ENCODE assay signal across 8 mouse cellular contexts in the genomic region with DNA sequence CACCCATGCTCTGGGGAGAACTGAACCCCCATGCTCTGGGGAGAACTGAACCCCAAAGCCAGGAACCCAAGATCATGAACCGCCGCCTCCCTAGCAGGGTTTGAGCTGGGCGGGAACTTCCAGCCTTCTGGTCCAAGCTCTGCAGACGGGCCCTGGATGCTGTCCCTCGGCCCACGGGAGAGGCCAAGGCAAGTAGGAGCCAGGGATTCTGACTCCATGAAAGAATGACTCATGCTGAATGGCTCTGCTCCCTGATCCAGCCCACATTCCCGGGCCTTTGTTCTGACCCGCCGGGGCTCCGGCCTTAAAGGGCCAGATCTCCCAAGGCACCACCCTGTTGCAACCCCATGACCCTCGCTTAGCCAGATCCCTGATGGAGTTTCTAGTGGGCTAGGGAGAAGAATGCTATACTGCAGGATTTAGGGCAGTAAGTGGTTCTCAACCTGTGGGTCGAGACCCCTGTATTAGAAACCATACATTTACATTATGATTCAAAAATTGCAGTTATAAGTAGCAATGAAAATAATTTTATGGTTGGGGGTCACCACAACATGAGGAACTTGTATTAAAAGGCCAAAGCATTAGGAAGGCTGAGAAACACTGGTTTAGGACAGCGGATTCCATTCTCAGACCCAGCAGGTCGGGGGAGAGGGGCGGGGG.
DNase-seq lines count a peak whose midpoint lies in the region; ATAC-seq and TF ChIP-seq lines count a peak whose summit lies in the region.

No protein-coding gene starts in this region.

- 18% methylated on average over 14 of the region's 15 CpGs for WGBS in forebrain, postnatal 0 days
- 10% methylated on average over 14 of the region's 15 CpGs for WGBS in hindbrain, embryonic 12.5 days
- whole genome bisulfite sequencing in midbrain, embryonic 14.5 days = 17% methylated on average over 14 of the region's 15 CpGs

- H3K4me2 ChIP-seq in forebrain, postnatal 0 days (ENCODE audit: low read depth) = no peak overlapping the region
- H3K4me2 ChIP-seq in hindbrain, embryonic 12.5 days (replicated peaks) = peak overlapping the region; percentile 26
- no peak overlapping the region for H3K4me2 ChIP-seq in midbrain, embryonic 14.5 days (ENCODE audit: low read length)

- H3K4me3 ChIP-seq in forebrain, postnatal 0 days (ENCODE audit: low read depth, low read length) = no peak overlapping the region
- no peak overlapping the region for H3K4me3 ChIP-seq in hindbrain, embryonic 12.5 days
- no peak overlapping the region for H3K4me3 ChIP-seq in midbrain, embryonic 14.5 days (replicated peaks; ENCODE audit: low read depth, low read length)

- TF ChIP-seq CTCF in forebrain, postnatal 0 days (IDR thresholded peaks at IDR 0.05; ENCODE audit: low read depth) = no peak

- DNase-seq in MN1 (ENCODE audit: low spot score) = peak; percentile 82
- peak; percentile 79 for DNase-seq in brain, adult 2 months (ENCODE audit: low read depth, low spot score)
- DNase-seq in forebrain, postnatal 0 days = peak; percentile 22
- DNase-seq in left cerebral cortex, adult 8-10 months (ENCODE audit: low spot score in 2 of 2) = peak; percentile 23 to 36
- DNase-seq in midbrain, embryonic 14.5 days = peak; percentile 32
- peak; percentile 67 to 83 for DNase-seq in urinary bladder, postnatal 36 days (ENCODE audit: low spot score in 2 of 2)

- H3K36me3 ChIP-seq in forebrain, postnatal 0 days (ENCODE audit: insufficient read depth) = no peaks in the 10 kb centered on the region
- no peaks in the 10 kb centered on the region for H3K36me3 ChIP-seq in hindbrain, embryonic 12.5 days
- H3K36me3 ChIP-seq in midbrain, embryonic 14.5 days (ENCODE audit: control insufficient read depth, insufficient read depth, low read length) = no peaks in the 10 kb centered on the region

- H3K4me1 ChIP-seq in forebrain, postnatal 0 days (ENCODE audit: insufficient read depth) = no peaks in the 10 kb centered on the region
- peaks cover 19% of the 10 kb centered on the region for H3K4me1 ChIP-seq in hindbrain, embryonic 12.5 days
- peaks cover 8% of the 10 kb centered on the region; the same call in 1 of the 2 replicates for H3K4me1 ChIP-seq in midbrain, embryonic 14.5 days (ENCODE audit: control insufficient read depth, insufficient read depth, low read length)

- ATAC-seq in forebrain, postnatal 0 days = peak; percentile 72
- no peak for ATAC-seq in hindbrain, embryonic 12.5 days (ENCODE audit: low FRiP score)
- ATAC-seq in midbrain, embryonic 14.5 days (ENCODE audit: low FRiP score, low TSS enrichment) = no peak
- no peak for ATAC-seq in inflammation-experienced regulatory T-cells, adult 6 months

- no peak overlapping the region for H3K9ac ChIP-seq in forebrain, postnatal 0 days
- no peak overlapping the region; the same call in 1 of the 2 replicates for H3K9ac ChIP-seq in hindbrain, embryonic 12.5 days
- 0 out of 2 replicates have a peak overlapping the region, but pooled peaks have one; percentile 6 for H3K9ac ChIP-seq in midbrain, embryonic 14.5 days (replicated peaks; ENCODE audit: low read length)

- H3K9me3 ChIP-seq in forebrain, postnatal 0 days (ENCODE audit: low read length) = no peaks in the 10 kb centered on the region
- no peaks in the 10 kb centered on the region for H3K9me3 ChIP-seq in hindbrain, embryonic 12.5 days (replicated peaks)
- H3K9me3 ChIP-seq in midbrain, embryonic 14.5 days (ENCODE audit: control insufficient read depth, low read length) = no peaks in the 10 kb centered on the region

- H3K27me3 ChIP-seq in forebrain, postnatal 0 days (ENCODE audit: insufficient read depth, low read length) = no peaks in the 10 kb centered on the region
- peaks cover 9% of the 10 kb centered on the region; the same call in 1 of the 2 replicates for H3K27me3 ChIP-seq in hindbrain, embryonic 12.5 days
- H3K27me3 ChIP-seq in midbrain, embryonic 14.5 days (ENCODE audit: control insufficient read depth, insufficient read depth, low read length) = no peaks in the 10 kb centered on the region

- H3K27ac ChIP-seq in forebrain, postnatal 0 days (ENCODE audit: low read depth, low read length) = no peak overlapping the region
- H3K27ac ChIP-seq in hindbrain, embryonic 12.5 days = no peak overlapping the region
- no peak overlapping the region for H3K27ac ChIP-seq in midbrain, embryonic 14.5 days (replicated peaks; ENCODE audit: low read depth, low read length)

Comparison
In these comparisons a context has a peak if more than half of its experiments do, and no peak if none do; other contexts are left out.
1. DNase-seq: peak in every context shown above with its lines; median percentile 82 in MN1; 79 in brain, adult 2 months; 75 in urinary bladder, postnatal 36 days; 32 in midbrain, embryonic 14.5 days; 30 in left cerebral cortex, adult 8-10 months; 22 in forebrain, postnatal 0 days.